Mouse (Mus musculus): ENCODE measurements around the gene Tff3. TPM values are rescaled to one million over a fixed set of nuclear protein-coding genes. Genes with fewer than 3 reads are reported as not detected.

Gene Tff3
- polyA plus RNA-seq, 2 experiments from 2014 or later, result not detected

DNA sequence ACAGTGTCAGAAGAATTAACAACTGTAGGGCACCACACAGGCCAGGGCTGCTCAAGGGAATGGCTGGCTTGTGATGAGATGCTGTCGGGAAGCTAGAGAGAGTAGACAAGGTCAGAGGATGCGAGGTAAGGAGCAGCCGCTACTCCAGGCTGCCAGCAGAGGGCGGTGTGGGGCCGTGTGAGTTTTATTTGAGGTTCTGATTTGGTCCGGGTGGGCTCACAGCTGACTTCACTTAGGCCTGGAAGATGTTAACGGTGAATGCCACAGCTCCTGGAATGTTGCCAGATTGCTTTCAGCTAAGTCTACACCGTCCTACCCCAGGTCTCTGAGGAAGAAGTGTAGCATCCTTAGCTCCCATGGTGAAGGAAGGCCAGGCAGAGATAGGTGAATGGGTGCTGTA is 7.5 kb downstream of the Tff3 start:
- ATAC-seq, result no peak

DNA sequence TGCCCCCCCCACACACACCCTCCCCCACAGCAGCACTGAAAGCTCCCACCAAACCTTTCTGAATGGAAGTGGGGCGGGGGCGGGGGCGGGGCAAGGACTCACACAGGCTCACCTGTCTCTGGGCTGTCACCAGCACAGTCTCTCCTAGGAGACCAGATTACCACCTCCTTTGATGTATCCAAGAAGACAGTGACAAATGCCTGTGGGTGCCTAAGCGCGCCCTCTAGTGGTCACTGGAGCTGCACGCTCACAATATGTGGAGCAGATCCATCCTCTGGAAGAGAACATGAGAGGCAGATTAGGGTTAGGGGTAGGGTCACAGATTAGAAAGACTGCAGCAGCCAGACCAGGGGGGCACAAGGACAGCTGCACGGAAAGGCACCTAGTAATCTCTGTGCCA is 10.0 kb downstream of the Tff3 start:
- ATAC-seq, result peak; percentile 74

DNA sequence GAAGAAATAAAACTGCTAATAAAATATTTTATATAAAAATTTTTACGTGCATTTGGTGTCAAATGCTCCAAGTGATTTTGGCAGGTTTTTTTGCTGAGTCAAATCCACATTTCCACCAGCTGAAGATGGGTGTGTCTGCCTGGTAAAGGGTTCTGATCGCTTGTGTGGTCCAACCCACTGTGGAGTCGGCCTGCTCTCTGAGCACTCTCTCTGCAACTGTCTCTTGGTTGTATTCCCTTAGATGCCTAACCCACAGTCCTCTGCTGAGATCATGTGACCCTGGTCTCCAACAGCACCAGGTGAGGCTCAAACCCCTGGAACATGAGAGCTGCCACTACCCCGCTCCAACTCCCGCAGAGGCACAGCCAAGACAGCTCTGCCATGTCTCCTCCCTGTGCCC is 11.5 kb downstream of the Tff3 start:
- ATAC-seq, result no peak

DNA sequence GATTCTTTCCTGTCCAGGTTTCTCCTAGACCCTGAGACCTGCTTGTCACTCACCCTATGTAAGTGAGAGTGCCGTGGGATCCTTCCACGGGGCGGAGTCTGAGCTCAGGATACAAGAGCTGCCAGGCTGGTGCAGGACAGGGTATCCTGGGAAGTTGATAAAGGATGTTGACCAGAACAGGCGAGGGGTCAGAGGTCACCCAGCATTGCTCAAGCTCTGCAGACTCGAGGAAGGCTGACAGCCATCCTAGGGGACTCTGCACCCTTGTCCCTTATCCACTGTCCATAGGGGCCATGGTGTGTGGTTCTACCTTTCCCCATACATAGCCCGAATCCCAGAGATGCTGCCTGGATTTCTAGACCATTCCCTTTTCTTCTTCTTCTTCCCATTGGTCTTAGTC is 13.4 kb downstream of the Tff3 start:
- ATAC-seq, result no peak

DNA sequence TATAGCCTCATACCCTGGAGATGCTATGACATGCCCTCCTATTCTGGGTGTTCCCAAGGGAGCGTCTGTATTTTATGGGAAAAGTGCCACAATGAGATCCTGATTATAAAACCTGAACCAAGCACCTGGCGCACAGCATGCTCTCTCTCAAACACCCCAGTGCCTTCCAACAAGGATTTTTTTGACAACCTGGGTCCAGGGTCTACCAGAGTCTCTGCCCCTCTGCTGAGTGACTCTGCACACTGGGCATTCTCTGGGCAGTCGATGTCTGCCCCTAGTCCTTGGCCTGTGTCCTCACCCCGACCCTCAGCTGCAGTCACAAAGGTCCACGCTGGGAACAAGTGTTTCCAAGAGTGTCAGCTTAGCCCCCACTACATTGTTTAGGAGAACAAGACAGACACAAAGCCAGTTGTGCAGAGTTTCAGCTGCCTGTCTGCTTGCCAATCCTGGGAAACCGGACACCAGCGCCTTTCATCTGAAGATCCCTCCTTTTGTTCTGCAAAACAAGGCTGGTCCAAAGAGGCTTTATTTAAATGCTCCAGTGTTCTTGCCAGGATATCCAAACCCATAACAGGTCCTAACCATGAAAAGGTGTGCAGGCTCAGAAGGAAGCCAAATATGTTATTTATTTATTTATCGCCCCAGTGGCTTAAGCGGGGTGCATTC is 16.1 kb downstream of the Tff3 start:
- ATAC-seq, result no peak

DNA sequence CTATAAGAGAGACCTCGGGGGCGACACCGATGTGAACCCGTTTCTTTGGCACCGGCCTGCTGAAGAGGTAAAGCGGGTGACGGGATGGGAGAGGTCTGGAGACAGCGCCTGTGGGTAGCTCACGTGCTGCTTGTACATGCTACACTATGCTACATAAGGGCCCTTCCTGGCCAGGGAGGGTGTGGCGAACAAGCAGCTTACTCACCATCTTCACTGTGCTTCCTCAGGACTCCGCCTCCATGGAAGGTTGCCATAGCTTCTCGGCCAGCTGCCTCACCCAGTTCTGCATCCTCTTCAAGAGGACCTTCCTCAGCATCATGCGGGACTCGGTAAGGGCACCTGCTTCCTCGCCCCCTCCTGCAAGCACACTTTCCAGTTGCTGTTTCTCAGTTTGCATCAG is 21.1 kb downstream of the Tff3 start:
- no peak for ATAC-seq

DNA sequence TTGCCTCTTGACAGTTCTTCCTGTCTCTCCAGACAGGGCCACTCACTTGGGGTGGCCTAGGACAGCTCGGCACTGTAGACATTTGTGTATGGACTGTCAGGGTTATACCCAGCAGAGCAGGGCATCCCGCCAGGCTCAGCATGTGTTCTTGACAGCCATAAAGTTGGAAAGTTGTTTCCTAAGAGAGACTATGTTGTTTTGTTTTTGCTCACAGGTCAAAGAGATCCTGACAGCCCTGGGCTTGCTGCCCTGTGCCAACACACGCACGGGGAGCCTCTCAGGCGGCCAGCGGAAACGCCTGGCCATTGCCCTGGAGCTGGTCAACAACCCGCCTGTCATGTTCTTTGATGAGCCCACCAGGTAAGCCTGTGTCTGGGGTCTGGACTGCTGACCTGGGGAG is 25.6 kb downstream of the Tff3 start:
- no peak for ATAC-seq

DNA sequence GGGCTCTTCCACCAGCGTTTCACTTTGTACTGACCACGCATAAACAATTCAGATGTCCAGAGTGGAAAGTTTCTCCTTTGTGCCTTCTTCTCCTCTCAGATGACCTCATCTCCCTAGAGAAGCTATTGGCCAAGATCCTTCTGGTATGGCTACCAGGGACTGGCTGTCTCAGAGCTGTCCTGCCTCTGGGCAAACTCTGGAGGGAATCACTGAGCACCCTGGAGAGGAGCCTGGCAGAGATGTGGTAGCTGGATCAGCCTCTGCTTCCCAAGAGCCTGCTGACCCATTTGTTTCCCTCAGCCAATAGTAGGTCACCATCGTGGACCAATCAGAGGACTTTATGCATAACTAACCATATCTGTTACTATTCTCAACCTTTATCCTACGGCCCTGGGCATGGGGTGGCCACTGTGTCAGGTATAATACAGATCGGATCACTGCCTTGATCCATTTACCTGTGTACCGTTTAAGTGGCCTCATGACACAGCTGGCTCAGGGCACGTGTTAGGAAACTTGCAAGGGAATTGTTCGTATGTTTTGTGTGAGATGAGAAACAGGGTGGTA is 26.4 kb downstream of the Tff3 start:
- ATAC-seq, result no peak

DNA sequence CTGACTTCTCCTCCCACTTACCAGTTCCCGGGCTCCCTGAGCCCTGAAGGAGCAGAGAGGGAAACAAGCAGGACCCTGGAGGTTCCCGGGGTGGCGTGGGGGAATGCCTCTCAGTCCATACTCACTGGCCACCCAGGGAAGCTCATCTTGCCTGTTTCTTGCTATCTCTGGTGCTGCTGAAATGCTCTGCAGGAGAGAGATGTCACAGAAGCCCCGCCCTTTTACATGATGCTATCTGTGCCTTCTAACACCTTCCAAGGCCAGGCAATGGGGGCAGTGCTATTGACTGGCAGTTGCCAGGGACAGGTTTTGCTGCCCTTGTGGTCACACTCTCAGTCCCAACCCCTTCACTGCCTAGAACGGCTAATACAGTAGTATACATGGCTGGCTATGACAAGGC is 30.7 kb downstream of the Tff3 start:
- no peak for ATAC-seq

DNA sequence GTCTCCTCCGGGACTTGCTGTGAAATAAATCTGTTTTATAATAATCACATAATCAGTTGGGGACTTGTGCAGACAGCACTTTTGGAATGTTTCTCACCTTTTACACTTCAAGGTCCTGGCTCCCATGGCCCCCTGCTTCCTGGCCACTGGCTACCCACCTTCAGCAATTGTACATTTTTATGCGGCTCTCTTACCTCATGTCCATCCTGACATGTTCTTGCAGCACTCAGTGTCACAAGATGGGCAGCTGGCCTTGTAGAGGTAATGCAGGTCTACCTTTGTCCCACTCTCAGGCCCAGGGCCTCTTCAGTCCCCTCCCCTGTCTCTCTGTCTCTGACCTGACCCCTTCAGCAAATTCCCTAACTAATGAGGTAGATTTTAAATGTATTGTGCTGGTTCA is 32.6 kb downstream of the Tff3 start:
- no peak for ATAC-seq

DNA sequence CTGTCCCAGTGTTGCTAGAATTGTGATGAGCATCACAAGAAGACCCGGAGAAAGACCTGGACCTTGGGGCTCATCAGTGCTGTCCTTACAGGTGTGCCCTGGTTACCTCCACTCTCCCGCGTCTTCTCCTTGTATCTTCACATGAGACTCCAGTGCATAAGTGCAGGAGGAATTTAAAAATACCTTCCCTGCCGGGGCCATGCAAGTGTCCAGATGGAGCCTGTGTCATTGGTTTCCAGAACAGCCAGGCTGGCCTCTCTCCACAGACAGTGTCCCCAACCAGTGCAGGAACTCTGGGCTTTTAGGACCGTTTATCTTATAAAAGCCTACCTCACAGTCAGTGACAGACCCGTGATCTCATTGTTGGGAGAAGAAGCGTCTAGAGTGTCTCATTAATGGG is 33.9 kb downstream of the Tff3 start:
- no peak for ATAC-seq

DNA sequence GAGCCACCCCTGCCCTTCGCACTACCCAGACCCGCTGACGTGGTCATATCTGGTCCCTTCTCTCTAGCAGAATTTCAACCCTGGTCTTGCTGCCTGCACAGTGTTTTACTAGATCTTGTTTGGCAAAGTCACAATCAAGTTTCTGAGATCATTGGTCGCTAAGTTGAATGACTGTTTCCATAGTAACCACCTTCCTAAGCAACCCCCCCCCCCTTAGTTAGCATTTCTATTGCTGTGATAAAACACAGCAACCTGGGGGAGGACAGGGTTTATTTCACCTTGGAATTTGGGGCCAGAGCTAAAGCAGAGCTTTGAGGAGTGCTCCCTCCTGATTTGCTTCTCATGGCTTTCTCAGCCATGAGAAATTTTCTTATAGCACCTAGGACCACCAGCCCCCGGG is 34.7 kb downstream of the Tff3 start:
- ATAC-seq, result no peak

DNA sequence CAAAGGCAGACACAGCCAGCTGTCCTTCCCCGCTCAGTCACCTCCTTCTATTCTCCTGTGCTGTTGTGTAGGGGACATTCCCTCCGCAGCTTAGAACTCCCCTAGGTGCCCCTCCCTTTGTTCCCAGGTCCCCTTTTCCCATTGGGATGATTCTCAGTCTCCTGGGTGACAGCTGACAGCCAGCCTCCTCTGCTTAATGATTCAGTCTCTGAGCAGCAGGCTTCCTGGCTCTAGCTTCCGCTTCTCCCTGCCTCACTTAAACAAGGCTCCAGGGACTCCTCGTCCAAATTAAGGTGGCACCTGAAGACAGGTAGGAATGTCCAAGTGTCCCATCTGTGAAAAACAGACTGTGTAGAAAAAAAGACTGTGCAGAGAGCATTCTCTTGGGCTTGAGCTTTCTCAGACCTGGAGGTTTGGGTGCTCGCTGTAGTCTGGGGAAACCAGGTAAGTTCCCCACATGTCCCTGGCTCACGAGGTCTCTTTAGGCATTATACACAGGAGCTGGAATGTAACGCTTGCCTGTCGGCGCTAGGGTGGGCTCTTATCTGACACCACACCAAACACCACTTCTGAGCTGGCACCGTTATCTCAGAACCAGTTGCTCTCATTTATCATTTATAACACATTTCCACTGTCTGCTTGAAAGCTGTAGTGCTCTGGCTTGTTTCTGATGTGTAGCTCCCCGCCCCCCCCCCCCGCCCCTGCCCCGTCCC is 38.3 kb downstream of the Tff3 start:
- no peak for ATAC-seq

DNA sequence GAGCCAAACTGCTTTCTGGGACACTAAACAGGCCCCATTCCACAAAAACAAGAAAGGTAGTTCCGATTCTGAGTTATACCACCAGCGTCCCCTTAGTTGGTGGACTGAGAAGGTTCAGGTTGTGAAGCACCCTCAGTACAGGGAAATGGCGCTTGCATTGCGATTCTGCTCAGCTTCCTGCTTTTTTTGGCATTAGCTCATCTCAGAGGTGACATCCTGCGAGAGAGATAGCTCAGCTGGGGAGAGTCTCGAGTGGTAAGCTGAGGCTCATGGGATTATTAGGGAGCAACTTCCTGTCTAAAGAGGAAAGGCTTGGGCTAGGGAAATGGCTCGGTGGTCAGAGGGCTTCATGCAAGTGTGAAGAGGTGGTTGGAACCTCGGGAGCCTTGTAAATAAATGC is 39.6 kb downstream of the Tff3 start:
- no peak for ATAC-seq

DNA sequence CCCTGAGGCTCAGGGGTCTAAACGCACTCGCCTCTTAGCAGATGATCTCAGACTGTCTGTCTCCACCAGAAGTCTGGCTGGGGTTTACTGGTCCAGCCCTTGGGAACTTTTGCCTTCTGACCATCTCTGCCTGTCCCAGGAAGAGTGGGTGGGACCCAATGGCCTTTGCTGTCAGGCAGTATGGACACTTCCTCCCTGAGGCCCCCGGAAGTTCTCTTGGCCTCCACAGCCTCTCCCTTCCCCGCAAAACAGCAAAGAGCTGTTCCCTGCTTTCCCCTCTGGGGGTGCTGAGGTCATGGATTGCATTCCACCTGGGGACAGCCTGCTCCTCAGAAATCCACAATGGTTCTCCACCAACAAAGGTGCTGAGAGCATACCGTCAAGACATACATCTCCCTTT is 40.7 kb downstream of the Tff3 start:
- ATAC-seq, result no peak

DNA sequence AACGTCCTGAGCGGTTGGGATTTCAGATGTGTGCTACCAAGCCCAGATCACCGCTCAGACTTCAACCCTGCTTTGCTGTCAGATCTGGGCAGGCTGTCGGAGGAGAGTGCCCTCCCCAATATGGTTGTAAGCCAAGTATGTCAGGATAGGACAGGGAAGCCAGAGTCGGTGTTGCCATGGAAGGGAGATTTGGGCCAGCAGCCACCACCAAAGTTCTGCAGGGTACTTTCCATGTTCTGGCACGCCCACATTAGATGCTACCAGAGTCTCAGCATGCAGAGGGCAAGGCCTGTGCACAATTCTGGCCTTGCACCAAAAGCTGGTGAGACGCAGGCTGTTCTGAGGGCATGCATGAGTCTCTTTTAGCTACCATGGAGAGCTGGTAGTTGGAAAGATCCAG is 43.2 kb downstream of the Tff3 start:
- ATAC-seq, result no peak

DNA sequence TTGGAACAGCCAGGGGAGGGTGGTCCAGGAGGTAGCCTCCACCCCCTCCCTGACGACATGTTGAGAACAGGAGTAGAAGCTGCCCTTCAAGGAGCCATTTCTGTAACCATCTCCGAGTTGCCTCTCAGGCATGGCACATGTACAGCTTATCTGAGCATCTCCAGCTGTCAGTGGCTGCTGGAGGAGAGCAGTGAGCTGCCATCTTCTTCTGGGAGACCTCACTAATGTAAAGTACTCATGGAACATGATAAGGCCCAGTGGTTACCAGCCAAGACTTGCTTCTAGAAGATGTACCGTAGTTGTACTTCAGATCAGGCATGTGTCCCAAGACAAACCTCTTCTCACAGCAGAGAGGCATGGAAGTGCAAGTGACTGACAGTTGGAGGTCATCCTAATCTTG is 43.9 kb downstream of the Tff3 start:
- no peak for ATAC-seq

DNA sequence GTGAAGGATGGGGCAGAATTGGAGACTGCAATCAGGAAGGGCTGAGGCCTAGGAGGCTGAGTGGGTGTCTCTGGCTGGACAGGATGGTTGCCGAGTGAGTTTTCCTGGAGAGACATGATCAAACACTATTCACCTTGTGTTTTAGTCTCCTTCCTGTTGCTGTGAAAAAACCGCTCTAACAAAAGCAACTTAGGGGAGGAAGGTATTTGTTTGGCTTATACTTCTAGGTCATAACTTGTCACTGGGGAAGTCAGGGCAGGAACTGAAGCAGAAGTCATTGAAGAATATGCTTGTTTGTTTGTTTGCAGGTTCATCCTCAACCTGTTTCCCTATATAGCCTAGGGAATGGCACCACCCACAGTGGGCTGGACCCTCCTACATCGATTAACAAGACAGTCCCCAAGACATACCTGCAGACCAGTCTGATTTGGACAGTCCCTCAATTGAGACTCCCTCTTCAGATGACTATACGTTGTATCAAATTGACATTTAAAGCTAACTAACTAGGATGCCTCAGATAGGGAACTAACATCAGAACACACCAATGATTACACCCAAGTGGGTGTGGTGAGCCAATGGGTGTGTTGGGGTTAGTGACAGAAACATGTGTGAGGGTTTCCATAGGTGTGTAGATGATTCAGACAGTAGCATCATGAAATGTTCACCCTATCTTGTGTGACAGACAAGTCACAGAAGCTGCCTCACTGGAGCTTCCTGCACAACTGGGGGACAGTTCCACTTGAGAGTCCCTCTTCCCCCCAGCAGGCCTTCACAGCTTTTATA is 47.0 kb downstream of the Tff3 start:
- peak; percentile 18 for ATAC-seq

DNA sequence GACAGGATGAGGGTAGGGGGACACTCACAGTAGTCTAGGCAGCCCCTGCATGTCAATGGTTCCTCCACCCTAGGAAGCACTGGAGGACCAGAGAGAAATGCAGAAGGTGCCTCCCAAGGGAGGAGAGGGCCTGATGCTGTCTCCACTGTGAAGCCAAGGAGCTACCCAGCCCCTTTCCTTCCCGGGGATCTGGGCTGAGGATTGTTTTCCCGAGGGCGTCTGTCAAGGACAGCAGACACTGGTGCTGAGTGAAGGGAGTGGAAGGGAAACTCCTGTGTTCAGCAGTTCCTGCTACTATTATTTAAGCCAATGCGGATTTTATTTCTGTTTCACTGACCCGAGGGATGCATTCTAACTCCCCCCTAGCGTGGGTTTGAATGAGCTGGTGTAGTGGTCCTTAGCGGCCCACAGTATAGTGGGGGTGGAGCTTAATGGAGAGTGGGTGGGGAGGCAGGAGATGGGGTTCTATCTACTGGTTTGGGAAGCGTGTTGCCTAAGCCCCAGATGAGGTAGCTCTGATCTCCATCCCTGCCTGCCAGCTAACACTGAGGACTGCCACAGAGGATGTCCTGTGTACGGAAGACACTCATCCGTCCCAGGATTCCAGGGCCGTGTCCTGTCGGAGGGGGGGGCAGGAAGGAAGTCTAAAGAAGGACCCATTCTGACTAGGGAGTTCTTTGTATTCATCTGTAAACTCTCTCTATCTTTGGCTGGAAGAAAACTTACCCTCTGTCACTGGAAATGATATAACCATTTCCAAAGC is 50.2 kb downstream of the Tff3 start:
- ATAC-seq, result no peak

DNA sequence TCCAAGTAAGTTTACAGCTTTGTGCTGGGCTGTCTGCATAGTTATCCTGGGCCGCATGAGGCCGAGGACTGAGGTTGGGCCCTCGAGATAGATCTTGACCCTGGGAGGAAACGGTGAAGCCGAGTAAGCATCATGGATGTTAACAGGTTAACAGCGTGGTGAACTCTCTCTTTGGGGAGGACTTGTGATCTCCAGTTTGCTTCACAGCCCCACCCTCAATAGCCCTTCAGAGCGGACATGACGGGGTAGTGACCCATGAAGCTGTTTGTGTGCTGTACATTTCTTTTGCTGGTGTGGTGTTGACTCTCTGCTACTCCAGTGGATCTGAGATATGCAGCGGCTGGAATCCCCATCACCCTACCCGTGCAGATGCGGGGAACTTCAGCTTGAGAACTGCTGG is 50.9 kb downstream of the Tff3 start:
- no peak for ATAC-seq

DNA sequence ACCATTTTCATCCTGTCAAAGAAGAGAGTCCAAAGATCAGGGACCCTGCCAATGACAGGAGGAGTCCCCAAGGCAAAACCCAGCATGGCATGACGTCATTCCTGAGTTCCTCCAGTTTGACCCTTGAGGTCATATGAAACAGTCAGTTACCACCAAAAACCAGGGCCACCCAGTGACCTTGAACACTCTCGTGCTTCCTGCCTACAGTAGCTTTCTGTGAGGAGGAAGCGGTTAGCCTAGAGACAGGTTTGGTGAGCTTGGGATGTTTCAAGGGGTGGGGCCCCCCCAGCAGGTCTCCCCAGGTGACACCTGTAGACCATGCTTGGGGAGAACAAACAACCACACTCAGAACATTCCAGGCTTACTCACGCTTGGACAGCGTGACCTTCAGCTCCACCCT is 51.9 kb downstream of the Tff3 start:
- peak; percentile 52 for ATAC-seq

DNA sequence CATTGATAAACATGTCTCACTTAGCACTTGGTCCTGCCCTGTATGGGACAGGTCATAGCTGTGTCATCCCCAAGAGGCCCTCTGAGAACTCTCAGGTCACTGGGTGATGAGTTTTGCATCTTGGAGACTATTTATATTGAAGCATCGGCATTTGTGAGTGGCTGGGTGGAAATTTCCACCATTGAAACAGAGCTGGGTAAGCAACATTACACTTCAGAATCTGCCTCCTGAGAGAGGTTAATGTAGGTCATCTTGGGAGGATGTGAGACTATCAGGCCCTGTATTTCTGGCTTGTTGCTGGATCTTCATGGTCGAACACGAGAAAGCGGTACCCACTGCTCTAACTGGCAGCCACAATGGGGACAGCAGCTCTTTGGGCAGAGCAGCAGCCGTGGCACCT is 54.0 kb downstream of the Tff3 start:
- peak; percentile 48 for ATAC-seq
